ENCODE assay signal across 25 mouse cellular contexts in genomic region chr4:76076051-76076450, GRCm38 (mm10).
DNase-seq lines count a peak whose midpoint lies in the region; ATAC-seq and TF ChIP-seq lines count a peak whose summit lies in the region.
"Had no signal": no experiment of that assay in that cellular context is flagged by ENCODE, and none has a peak within 500 bp of the region (broad histone marks: within the 10 kb centered on the region; RNA-seq: fewer than 3 reads in every experiment).

No protein-coding gene starts in this region.

- H3K9me3 ChIP-seq in heart, embryonic 11.5 days (replicated peaks; ENCODE audit: control insufficient read depth, low read length) = no peaks in the 10 kb centered on the region
- H3K9me3 ChIP-seq in liver, embryonic 13.5 days (replicated peaks) = no peaks in the 10 kb centered on the region
- no peaks in the 10 kb centered on the region for H3K9me3 ChIP-seq in liver, postnatal 0 days (ENCODE audit: low read length)
- peaks cover 2% of the 10 kb centered on the region; the same call in 1 of the 2 replicates for H3K9me3 ChIP-seq in megakaryocyte, embryonic 14.5 days
- no peaks in the 10 kb centered on the region for H3K9me3 ChIP-seq in neural tube, embryonic 14.5 days (ENCODE audit: control insufficient read depth, low read length)
- no peaks in the 10 kb centered on the region for H3K9me3 ChIP-seq in neural tube, embryonic 15.5 days (replicated peaks)
- H3K9me3 ChIP-seq: embryonic facial prominence, embryonic 10.5 days; embryonic facial prominence, embryonic 12.5 days; forebrain, embryonic 13.5 days; G1E had no signal

- H3K4me2 ChIP-seq in heart, embryonic 11.5 days = no peak overlapping the region
- H3K4me2 ChIP-seq in liver, embryonic 13.5 days = no peak overlapping the region
- H3K4me2 ChIP-seq in liver, postnatal 0 days (ENCODE audit: low read depth, low read length) = no peak overlapping the region
- no peak overlapping the region for H3K4me2 ChIP-seq in neural tube, embryonic 14.5 days (ENCODE audit: low read depth, low read length)
- no peak overlapping the region for H3K4me2 ChIP-seq in neural tube, embryonic 15.5 days
- H3K4me2 ChIP-seq: embryonic facial prominence, embryonic 12.5 days; forebrain, embryonic 13.5 days had no signal

- TF ChIP-seq EP300 in liver, postnatal 0 days (IDR thresholded peaks at IDR 0.05; ENCODE audit: low read depth) = no peak

- no peak overlapping the region for H3K4me3 ChIP-seq in heart, embryonic 11.5 days (ENCODE audit: low read depth, low read length)
- no peak overlapping the region for H3K4me3 ChIP-seq in liver, embryonic 13.5 days (replicated peaks)
- H3K4me3 ChIP-seq in liver, postnatal 0 days (ENCODE audit: low read depth, low read length) = no peak overlapping the region
- peak overlapping the region; percentile 64 for H3K4me3 ChIP-seq in megakaryocyte, embryonic 14.5 days (replicated peaks)
- no peak overlapping the region for H3K4me3 ChIP-seq in neural tube, embryonic 14.5 days (ENCODE audit: low read depth, low read length)
- H3K4me3 ChIP-seq in neural tube, embryonic 15.5 days (replicated peaks) = no peak overlapping the region
- H3K4me3 ChIP-seq: embryonic facial prominence, embryonic 10.5 days; embryonic facial prominence, embryonic 12.5 days; forebrain, embryonic 13.5 days had no signal

- DNase-seq in heart, adult 9 months (ENCODE audit: low spot score in 2 of 2) = no peak
- no peak for DNase-seq in liver, embryonic 13.5 days
- no peak for DNase-seq in liver, postnatal 0 days
- DNase-seq: adrenal gland, adult 8-10 months; adrenal gland, postnatal 14 days; adrenal gland, postnatal 36 days; B cell, adult 2 months; cerebellum, adult 11-12 months; cerebellum, adult 2 months; cerebellum, adult 9-10 months; cerebellum, postnatal 10 days; cerebellum, postnatal 25 days had no signal

- 0 out of 2 replicates have a peak, but pooled peaks have one; percentile 55 for ATAC-seq in heart, embryonic 11.5 days (replicated peaks; ENCODE audit: insufficient number of reproducible peaks, low FRiP score, low TSS enrichment)
- ATAC-seq in liver, embryonic 13.5 days (ENCODE audit: low read depth) = peak; percentile 80
- ATAC-seq in liver, postnatal 0 days = no peak
- ATAC-seq in megakaryocyte, adult 5-6 weeks (ENCODE audit: poor library complexity, severe bottlenecking) = no peak
- ATAC-seq in neural tube, embryonic 14.5 days (ENCODE audit: low read depth) = peak; percentile 41; the same call in 1 of the 2 replicates
- ATAC-seq in neural tube, embryonic 15.5 days (ENCODE audit: low FRiP score) = no peak
- ATAC-seq: activated CD4-positive, CD25-positive, alpha-beta regulatory T cell, adult 4 months; CD4-positive, CD25-positive, alpha-beta regulatory T cell, adult 4 months; forebrain, embryonic 13.5 days; Patski had no signal

- H3K9ac ChIP-seq in heart, embryonic 11.5 days (ENCODE audit: low read depth, low read length) = no peak overlapping the region
- no peak overlapping the region for H3K9ac ChIP-seq in liver, embryonic 13.5 days
- no peak overlapping the region for H3K9ac ChIP-seq in liver, postnatal 0 days (replicated peaks)
- no peak overlapping the region for H3K9ac ChIP-seq in neural tube, embryonic 14.5 days (replicated peaks; ENCODE audit: low read depth, low read length)
- no peak overlapping the region for H3K9ac ChIP-seq in neural tube, embryonic 15.5 days (replicated peaks)
- H3K9ac ChIP-seq: embryonic facial prominence, embryonic 12.5 days; forebrain, embryonic 13.5 days had no signal

- no peak for TF ChIP-seq CTCF in liver, postnatal 0 days (IDR thresholded peaks at IDR 0.05; ENCODE audit: low read depth)

- no peak overlapping the region for H3K27ac ChIP-seq in heart, embryonic 11.5 days (ENCODE audit: low read depth, low read length)
- H3K27ac ChIP-seq in liver, embryonic 13.5 days = no peak overlapping the region
- H3K27ac ChIP-seq in liver, postnatal 0 days (ENCODE audit: low read depth) = no peak overlapping the region
- no peak overlapping the region for H3K27ac ChIP-seq in neural tube, embryonic 14.5 days (ENCODE audit: low read depth, low read length)
- H3K27ac ChIP-seq in neural tube, embryonic 15.5 days (replicated peaks) = no peak overlapping the region
- H3K27ac ChIP-seq: embryonic facial prominence, embryonic 10.5 days; embryonic facial prominence, embryonic 12.5 days; forebrain, embryonic 13.5 days had no signal

- no peaks in the 10 kb centered on the region for H3K4me1 ChIP-seq in heart, embryonic 11.5 days (ENCODE audit: control insufficient read depth, insufficient read depth, low read length)
- H3K4me1 ChIP-seq in liver, embryonic 13.5 days (replicated peaks) = no peaks in the 10 kb centered on the region
- H3K4me1 ChIP-seq in liver, postnatal 0 days (ENCODE audit: insufficient read depth) = no peaks in the 10 kb centered on the region
- H3K4me1 ChIP-seq in megakaryocyte, embryonic 14.5 days = no peaks in the 10 kb centered on the region
- H3K4me1 ChIP-seq in neural tube, embryonic 14.5 days (ENCODE audit: control insufficient read depth, insufficient read depth, low read length) = no peaks in the 10 kb centered on the region
- H3K4me1 ChIP-seq in neural tube, embryonic 15.5 days = no peaks in the 10 kb centered on the region
- H3K4me1 ChIP-seq: embryonic facial prominence, embryonic 10.5 days; embryonic facial prominence, embryonic 12.5 days; forebrain, embryonic 13.5 days had no signal

- no peaks in the 10 kb centered on the region for H3K36me3 ChIP-seq in heart, embryonic 11.5 days (ENCODE audit: control insufficient read depth, insufficient read depth, low read length)
- H3K36me3 ChIP-seq in liver, embryonic 13.5 days = no peaks in the 10 kb centered on the region
- H3K36me3 ChIP-seq in liver, postnatal 0 days (replicated peaks; ENCODE audit: insufficient read depth, low read length) = no peaks in the 10 kb centered on the region
- no peaks in the 10 kb centered on the region for H3K36me3 ChIP-seq in megakaryocyte, embryonic 14.5 days (replicated peaks; ENCODE audit: low read length)
- H3K36me3 ChIP-seq in neural tube, embryonic 14.5 days (ENCODE audit: control insufficient read depth, insufficient read depth, low read length) = no peaks in the 10 kb centered on the region
- no peaks in the 10 kb centered on the region for H3K36me3 ChIP-seq in neural tube, embryonic 15.5 days
- H3K36me3 ChIP-seq: embryonic facial prominence, embryonic 10.5 days; G1E had no signal

- 63% methylated on average over 1 of the region's 1 CpGs for WGBS in heart, embryonic 11.5 days (ENCODE audit: insufficient replicate concordance)
- WGBS in liver, embryonic 13.5 days (ENCODE audit: insufficient replicate concordance) = 47% methylated on average over 1 of the region's 1 CpGs
- 80% methylated on average over 1 of the region's 1 CpGs for WGBS in liver, postnatal 0 days (ENCODE audit: insufficient replicate concordance)
- 95% methylated on average over 1 of the region's 1 CpGs for whole genome bisulfite sequencing in neural tube, embryonic 14.5 days
- 100% methylated on average over 1 of the region's 1 CpGs for WGBS in neural tube, embryonic 15.5 days

- no peaks in the 10 kb centered on the region for H3K27me3 ChIP-seq in heart, embryonic 11.5 days (ENCODE audit: control insufficient read depth, insufficient read depth, low read length)
- H3K27me3 ChIP-seq in liver, embryonic 13.5 days = no peaks in the 10 kb centered on the region
- no peaks in the 10 kb centered on the region for H3K27me3 ChIP-seq in liver, postnatal 0 days (ENCODE audit: insufficient read depth, low read length)
- no peaks in the 10 kb centered on the region for H3K27me3 ChIP-seq in megakaryocyte, embryonic 14.5 days (replicated peaks)
- H3K27me3 ChIP-seq in neural tube, embryonic 14.5 days (ENCODE audit: control insufficient read depth, insufficient read depth, low read length) = no peaks in the 10 kb centered on the region
- no peaks in the 10 kb centered on the region for H3K27me3 ChIP-seq in neural tube, embryonic 15.5 days (replicated peaks)
- H3K27me3 ChIP-seq: CH12.LX; embryonic facial prominence, embryonic 12.5 days; forebrain, embryonic 13.5 days; Patski had no signal

Comparison
In these comparisons a context has a peak if more than half of its experiments do, and no peak if none do; other contexts are left out.
1. ATAC-seq: peak in heart, embryonic 11.5 days (single experiment), liver, embryonic 13.5 days (single experiment) and neural tube, embryonic 14.5 days (single experiment); none in liver, postnatal 0 days (single experiment), megakaryocyte, adult 5-6 weeks (single experiment) and neural tube, embryonic 15.5 days (single experiment).